Mouse (Mus musculus): Measurements from ENCODE around the gene Sgcd. TPM values are rescaled to one million over a fixed set of nuclear protein-coding genes. Genes with fewer than 3 reads are reported as not detected.

Gene Sgcd
- polyA plus RNA-seq, 1 experiment from 2014 or later, result 4.0 TPM

DNA sequence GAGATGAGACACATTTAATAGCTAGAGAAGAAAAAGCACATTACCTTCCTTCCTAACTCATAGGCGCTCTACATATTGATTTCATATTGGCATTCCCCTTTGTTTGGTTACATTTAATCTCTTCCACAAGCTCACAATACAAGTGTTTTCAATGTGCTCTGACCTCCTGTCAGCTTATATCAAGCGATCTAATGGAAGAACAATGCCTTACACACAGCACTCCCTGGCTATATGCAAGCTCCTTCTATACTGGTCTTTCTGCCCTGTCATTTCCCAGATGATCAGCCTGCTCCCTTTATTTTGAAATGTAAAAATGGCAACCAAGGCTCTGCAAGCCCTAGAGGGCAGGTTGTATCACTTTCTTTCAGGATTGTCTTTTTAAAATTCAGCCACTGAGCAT is 881.1 kb downstream of the Sgcd start:
- Histone ChIP-seq H3K9me3 (no peaks in the 10 kb centered on the region), H3K36me3 (no peaks in the 10 kb centered on the region), H3K9ac (no peak overlapping the region), H3K4me3 (no peak overlapping the region), H3K27ac (no peak overlapping the region), H3K27me3 (no peaks in the 10 kb centered on the region), H3K4me2 (no peak overlapping the region), H3K4me1 (replicated peaks) (no peaks in the 10 kb centered on the region)
- 68% methylated on average over 2 of the region's 2 CpGs for WGBS
- ATAC-seq (ENCODE audit: low FRiP score), result no peak

DNA sequence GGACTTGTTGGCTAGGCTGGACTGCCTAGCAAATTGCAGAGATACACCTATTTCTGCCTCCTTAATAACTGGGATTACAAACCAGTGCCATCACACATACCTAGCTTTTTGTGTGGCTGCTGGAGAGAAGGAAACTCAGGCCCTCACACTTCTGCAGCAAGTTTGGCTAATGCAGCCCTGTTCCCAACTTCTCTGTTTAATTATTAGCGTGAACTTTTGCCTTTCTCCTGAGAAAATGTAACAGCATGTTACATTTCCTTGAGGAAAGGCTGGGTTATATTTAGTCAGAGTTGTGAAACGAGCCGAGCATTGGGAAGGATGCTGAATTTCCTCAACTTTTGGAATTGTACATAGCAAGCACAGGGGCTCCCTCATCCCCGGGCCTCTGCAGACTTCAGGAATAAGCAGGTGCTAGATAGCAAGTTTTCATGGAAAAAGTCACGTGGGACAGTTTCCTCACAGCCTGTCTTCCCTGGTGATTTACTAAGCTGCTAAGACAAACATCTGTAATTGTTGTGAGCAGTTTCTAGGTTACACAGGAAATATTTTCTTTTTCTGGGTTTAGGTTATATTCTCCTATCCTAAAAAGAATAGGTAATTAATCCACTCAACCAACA is 895.4 kb downstream of the Sgcd start:
- Histone ChIP-seq H3K9ac (no peak overlapping the region), H3K27me3 (no peaks in the 10 kb centered on the region), H3K9me3 (no peaks in the 10 kb centered on the region), H3K4me1 (replicated peaks) (no peaks in the 10 kb centered on the region), H3K27ac (no peak overlapping the region), H3K36me3 (no peaks in the 10 kb centered on the region), H3K4me2 (no peak overlapping the region), H3K4me3 (no peak overlapping the region)
- ATAC-seq (ENCODE audit: low FRiP score), result no peak
- 82% methylated on average over 5 of the region's 5 CpGs for WGBS

DNA sequence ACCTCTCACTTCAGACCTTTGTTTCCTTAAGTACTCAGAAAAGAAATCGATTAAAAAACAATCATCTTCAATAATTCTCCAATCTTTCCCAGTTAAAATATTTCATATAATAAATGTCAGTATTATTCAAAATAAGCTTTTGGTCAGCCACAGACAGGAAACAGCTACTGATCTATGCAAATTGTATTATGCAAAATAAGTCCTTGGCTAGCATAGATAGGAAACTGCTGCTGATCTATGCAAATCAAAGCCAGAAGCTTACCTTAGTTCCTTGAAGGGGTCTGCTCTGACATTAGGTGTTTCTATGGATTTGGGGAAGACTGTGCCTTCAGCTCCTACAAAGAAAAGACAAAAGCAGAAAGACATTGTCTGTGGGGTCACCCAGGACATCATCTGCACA is 906.3 kb downstream of the Sgcd start:
- ATAC-seq (ENCODE audit: low FRiP score), result no peak
- Histone ChIP-seq H3K4me3 (no peak overlapping the region), H3K4me1 (replicated peaks) (no peaks in the 10 kb centered on the region), H3K4me2 (no peak overlapping the region), H3K36me3 (no peaks in the 10 kb centered on the region), H3K27ac (no peak overlapping the region), H3K27me3 (no peaks in the 10 kb centered on the region), H3K9me3 (no peaks in the 10 kb centered on the region), H3K9ac (no peak overlapping the region)
- WGBS, result 94% methylated on average over 1 of the region's 1 CpGs

DNA sequence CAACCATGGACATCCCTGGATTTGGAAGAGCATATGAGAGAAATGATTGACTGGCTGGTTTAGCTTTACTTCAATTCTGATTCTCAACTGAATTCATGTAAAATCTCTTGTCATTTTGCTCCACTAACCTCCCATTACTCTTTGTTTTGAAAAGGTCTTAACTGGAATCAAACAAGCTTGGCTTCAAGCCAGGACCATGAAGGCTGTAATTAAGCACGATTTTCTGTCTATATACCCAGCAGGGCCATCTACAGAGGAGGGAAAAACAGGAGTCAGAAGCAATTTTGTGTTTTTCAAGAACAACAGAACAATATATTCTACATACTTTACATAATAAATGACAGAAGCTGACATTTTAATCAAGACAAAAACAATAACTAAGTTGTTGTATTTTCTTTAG is 915.2 kb downstream of the Sgcd start:
- H3K27me3 ChIP-seq, result no peaks in the 10 kb centered on the region
- ATAC-seq (ENCODE audit: low FRiP score), result no peak
- no peaks in the 10 kb centered on the region for H3K36me3 ChIP-seq
- no peak overlapping the region for H3K27ac ChIP-seq
- H3K9me3 ChIP-seq, result no peaks in the 10 kb centered on the region
- WGBS, result 45% methylated on average over 1 of the region's 1 CpGs
- no peak overlapping the region for H3K4me3 ChIP-seq
- H3K4me1 ChIP-seq (replicated peaks), result no peaks in the 10 kb centered on the region
- H3K4me2 ChIP-seq, result no peak overlapping the region
- no peak overlapping the region for H3K9ac ChIP-seq

DNA sequence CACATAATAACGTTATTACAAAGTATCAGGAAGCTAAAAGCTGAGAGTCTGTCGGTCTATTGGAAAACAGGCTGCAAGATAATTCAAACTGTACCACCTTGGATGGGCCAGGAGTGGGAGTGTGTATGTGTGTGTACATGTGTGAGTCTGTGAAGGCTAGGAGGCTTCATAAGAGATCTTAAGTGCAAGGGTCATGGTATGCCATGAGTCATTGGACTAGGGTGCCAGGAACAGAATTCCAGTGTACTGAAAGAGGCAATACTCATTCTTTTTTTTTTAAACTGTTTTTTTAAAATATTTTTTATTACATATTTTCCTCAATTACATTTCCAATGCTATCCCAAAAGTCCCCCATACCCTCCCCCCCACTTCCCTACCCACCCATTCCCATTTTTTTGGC is 917.6 kb downstream of the Sgcd start:
- Histone ChIP-seq H3K27ac (no peak overlapping the region), H3K4me3 (no peak overlapping the region), H3K4me2 (no peak overlapping the region), H3K27me3 (no peaks in the 10 kb centered on the region), H3K4me1 (replicated peaks) (no peaks in the 10 kb centered on the region), H3K9ac (no peak overlapping the region), H3K36me3 (no peaks in the 10 kb centered on the region), H3K9me3 (no peaks in the 10 kb centered on the region)
- WGBS, result 91% methylated on average over 2 of the region's 2 CpGs
- ATAC-seq (ENCODE audit: low FRiP score), result no peak

DNA sequence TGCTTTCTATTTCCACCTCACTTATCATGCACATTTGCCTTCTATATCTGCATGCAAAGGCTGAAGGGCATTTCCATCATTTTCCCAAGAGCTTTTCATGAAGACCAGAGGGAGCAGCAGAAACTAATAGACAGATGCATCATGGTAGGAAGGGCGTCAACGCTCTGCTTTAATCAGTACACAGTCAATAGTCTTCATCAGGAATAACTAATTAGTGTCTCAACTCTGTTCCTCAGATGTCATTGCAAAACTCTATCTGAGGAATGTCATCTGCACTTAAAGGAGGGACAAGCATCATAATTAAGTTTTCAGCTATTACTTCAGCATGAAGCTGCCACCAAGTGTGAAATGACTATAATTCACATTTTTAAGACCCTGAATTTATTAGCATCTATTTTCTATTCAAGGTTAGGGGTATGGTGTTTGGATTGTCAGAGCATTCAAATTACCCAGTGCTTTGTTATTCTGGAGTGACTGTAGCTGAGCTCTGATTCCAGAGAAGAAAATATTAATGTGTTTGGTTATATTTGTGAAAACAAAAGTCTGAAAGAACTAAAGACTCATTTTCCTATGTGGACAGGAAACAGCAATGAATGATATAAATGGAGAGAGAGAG is 918.9 kb downstream of the Sgcd start:
- WGBS, result 80% methylated on average over 2 of the region's 2 CpGs
- Histone ChIP-seq H3K27ac (no peak overlapping the region; the same call in 1 of the 2 replicates), H3K4me3 (no peak overlapping the region), H3K9me3 (no peaks in the 10 kb centered on the region), H3K4me1 (replicated peaks) (no peaks in the 10 kb centered on the region), H3K36me3 (no peaks in the 10 kb centered on the region), H3K9ac (no peak overlapping the region), H3K4me2 (no peak overlapping the region), H3K27me3 (no peaks in the 10 kb centered on the region)
- ATAC-seq (ENCODE audit: low FRiP score), result no peak

DNA sequence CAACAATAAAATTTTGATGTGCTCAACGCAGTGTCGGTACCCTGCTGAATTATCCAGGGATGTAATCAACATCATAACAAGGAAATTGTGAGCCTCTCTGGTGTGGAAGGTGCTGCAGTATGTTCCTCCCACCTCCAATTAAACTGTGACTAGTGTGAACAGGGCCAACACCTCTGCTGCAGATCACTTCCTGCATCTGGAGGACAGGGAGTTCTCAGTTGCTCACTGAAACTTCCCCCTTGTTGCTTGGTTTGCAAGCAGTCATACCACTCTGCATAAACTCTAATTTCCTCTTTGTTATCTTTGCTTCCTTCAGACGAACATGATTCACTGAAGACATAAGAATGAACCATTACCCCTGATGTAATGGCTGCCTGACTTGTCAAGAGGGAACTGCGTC is 925.1 kb downstream of the Sgcd start:
- Histone ChIP-seq H3K4me2 (no peak overlapping the region), H3K36me3 (no peaks in the 10 kb centered on the region), H3K9ac (no peak overlapping the region), H3K4me1 (replicated peaks) (no peaks in the 10 kb centered on the region), H3K4me3 (no peak overlapping the region), H3K27ac (no peak overlapping the region), H3K9me3 (no peaks in the 10 kb centered on the region), H3K27me3 (no peaks in the 10 kb centered on the region)
- 74% methylated on average over 4 of the region's 4 CpGs for WGBS
- no peak for ATAC-seq (ENCODE audit: low FRiP score)

DNA sequence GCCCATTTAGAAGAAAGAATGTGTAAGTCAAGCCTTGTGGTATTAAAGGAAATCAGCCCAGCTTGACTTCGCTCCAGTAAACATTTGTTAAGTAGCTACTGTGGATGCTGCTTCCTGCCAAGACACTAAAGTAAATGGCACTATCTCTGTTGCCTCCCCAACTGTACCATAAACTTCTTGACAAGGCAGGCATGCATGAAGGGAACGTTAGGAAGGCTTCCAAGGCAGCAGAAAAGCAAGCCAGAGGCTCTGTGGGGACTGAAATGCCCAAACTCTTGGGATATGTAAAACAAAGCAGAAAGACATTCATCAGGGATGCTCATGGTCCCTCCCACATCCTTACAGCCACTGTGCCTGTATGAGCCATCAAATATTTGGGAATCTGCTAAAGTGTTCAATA is 938.4 kb downstream of the Sgcd start:
- no peak for ATAC-seq (ENCODE audit: low FRiP score)
- WGBS, result 69% methylated on average over 2 of the region's 2 CpGs
- no peaks in the 10 kb centered on the region for H3K9me3 ChIP-seq
- no peaks in the 10 kb centered on the region for H3K27me3 ChIP-seq
- H3K36me3 ChIP-seq, result no peaks in the 10 kb centered on the region
- no peak overlapping the region for H3K9ac ChIP-seq
- H3K27ac ChIP-seq, result no peak overlapping the region
- H3K4me1 ChIP-seq (replicated peaks), result peaks cover 4% of the 10 kb centered on the region; the same call in 1 of the 2 replicates
- no peak overlapping the region for H3K4me2 ChIP-seq
- H3K4me3 ChIP-seq, result no peak overlapping the region

DNA sequence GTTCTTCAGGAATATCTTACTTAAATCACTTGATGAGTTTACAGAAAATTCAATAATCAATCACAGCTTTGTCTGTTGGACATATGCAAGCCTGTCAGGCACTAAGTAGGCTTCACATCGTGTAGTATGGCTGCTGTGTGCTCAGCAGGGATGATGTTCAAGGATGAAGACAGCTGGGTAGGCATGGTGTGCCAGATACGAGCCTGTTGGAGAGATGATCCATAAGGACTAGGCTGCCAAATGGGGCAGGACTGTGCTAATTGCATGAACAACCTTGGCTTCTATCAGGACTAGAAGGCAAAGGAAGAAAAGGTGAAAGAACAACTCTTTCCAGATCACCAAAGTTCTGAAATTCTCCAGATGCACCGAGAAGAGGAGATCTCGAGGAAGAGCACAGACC is 939.0 kb downstream of the Sgcd start:
- Histone ChIP-seq H3K4me3 (no peak overlapping the region), H3K4me1 (replicated peaks) (peaks cover 4% of the 10 kb centered on the region; the same call in 1 of the 2 replicates), H3K27ac (no peak overlapping the region), H3K36me3 (no peaks in the 10 kb centered on the region), H3K9me3 (peaks cover under 1% of the 10 kb centered on the region; the same call in 1 of the 2 replicates), H3K27me3 (no peaks in the 10 kb centered on the region), H3K9ac (no peak overlapping the region), H3K4me2 (no peak overlapping the region)
- ATAC-seq (ENCODE audit: low FRiP score), result no peak
- WGBS, result 90% methylated on average over 4 of the region's 4 CpGs

DNA sequence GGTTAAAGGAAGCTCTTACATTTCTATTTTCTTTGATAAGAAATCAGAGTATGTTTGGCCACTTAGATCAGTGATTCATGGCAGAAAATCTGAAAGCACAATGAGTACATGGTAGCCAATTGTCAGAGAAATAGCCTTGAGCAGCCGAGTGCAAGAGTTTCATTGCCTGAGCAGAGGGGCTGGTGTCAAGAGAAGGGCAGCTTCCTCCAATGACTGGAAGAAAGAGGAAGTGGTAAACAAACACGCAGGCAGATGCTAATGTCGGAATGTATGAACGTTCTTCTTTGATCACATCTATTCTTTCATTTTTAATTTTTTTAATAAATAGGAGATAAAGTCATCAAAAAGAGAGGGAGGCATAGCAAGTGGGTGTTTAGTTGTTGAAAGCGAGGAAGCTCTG is 956.5 kb downstream of the Sgcd start:
- H3K4me3 ChIP-seq, result no peak overlapping the region
- no peaks in the 10 kb centered on the region for H3K9me3 ChIP-seq
- H3K27me3 ChIP-seq, result no peaks in the 10 kb centered on the region
- no peaks in the 10 kb centered on the region for H3K4me1 ChIP-seq (replicated peaks)
- no peak for ATAC-seq (ENCODE audit: low FRiP score)
- H3K36me3 ChIP-seq, result no peaks in the 10 kb centered on the region
- no peak overlapping the region for H3K9ac ChIP-seq
- no peak overlapping the region for H3K4me2 ChIP-seq
- WGBS, result 88% methylated on average over 5 of the region's 5 CpGs
- no peak overlapping the region for H3K27ac ChIP-seq

DNA sequence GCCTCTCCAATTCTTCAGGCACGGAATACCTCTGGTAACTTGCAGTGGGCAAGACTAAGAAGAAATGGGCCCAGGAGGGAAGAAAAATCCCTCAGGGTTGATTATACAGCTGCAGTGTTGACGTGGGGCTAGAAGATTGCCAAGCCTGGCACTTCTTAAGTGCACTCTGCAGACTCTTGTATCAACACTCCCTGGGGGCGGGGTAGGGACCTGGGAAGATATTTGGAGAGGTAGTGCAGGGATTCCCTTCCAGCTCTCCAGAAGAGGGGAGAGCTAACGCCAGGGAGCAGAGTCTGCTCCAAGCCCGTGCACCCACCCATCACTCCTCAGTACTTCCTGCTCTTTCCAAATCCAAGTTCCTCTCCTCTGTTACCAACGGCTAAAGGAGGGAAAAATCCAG is 967.9 kb downstream of the Sgcd start:
- Histone ChIP-seq H3K9ac (no peak overlapping the region), H3K36me3 (no peaks in the 10 kb centered on the region), H3K27ac (no peak overlapping the region), H3K4me1 (replicated peaks) (0 out of 2 replicates have a peak, but pooled peaks cover 6% of the 10 kb centered on the region), H3K27me3 (no peaks in the 10 kb centered on the region), H3K9me3 (no peaks in the 10 kb centered on the region), H3K4me3 (no peak overlapping the region), H3K4me2 (no peak overlapping the region)
- ATAC-seq (ENCODE audit: low FRiP score), result no peak
- WGBS, result 64% methylated on average over 6 of the region's 6 CpGs

DNA sequence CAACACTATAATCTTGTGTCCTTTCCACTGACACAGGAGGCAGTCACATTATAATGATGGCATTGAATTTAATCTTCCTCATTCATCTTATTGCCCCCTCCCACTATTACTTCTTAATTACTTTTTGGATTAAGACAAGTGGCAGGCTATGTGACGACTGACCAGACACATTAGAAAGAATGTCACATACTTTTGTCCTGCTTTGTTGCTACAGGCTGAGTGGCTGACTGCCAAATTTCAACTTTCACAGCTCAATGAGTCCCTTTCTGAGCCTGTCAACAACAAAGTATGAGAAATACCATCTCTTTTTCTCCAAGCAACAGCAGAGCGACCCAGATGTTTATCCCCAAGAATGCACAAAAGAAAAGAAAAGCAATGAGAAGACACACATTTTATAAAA is 970.6 kb downstream of the Sgcd start:
- Histone ChIP-seq H3K27me3 (no peaks in the 10 kb centered on the region), H3K27ac (no peak overlapping the region), H3K36me3 (no peaks in the 10 kb centered on the region), H3K9me3 (no peaks in the 10 kb centered on the region), H3K4me3 (no peak overlapping the region), H3K4me2 (no peak overlapping the region), H3K9ac (no peak overlapping the region), H3K4me1 (replicated peaks) (0 out of 2 replicates have a peak, but pooled peaks cover 6% of the 10 kb centered on the region)
- 17% methylated on average over 2 of the region's 2 CpGs for WGBS
- peak; percentile 65; the same call in 1 of the 2 replicates for ATAC-seq (ENCODE audit: low FRiP score)

DNA sequence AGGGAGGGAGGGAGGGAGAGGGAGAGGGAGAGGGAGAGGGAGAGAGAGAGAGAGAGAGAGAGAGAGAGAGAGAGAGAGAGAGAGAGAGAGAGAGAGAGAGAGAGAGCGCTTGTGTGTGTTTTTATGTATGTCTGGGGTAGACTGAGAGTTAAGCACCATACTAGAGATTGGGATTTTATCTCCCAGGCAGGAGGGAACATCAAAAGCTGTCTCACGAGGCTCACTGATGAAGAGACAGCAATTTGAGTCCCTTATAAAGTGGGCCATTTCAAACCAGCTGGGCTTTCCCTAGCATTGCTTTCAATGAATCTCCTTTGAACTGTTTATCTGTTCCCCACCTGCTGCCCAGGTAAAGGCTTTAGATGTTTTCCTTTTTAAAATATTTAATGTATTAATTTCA is 973.1 kb downstream of the Sgcd start:
- ATAC-seq (ENCODE audit: low FRiP score), result no peak
- no peaks in the 10 kb centered on the region for H3K9me3 ChIP-seq
- H3K27me3 ChIP-seq, result no peaks in the 10 kb centered on the region
- H3K4me1 ChIP-seq (replicated peaks), result 0 out of 2 replicates have a peak, but pooled peaks cover 6% of the 10 kb centered on the region
- H3K36me3 ChIP-seq, result no peaks in the 10 kb centered on the region
- H3K27ac ChIP-seq, result no peak overlapping the region
- no peak overlapping the region for H3K4me3 ChIP-seq
- no peak overlapping the region for H3K9ac ChIP-seq
- 71% methylated on average over 2 of the region's 2 CpGs for WGBS
- no peak overlapping the region for H3K4me2 ChIP-seq

All from hindbrain, embryonic 13.5 days (tissue).